Mouse (Mus musculus): Measurements from ENCODE around the gene Trim67.

Gene Trim67

DNA sequence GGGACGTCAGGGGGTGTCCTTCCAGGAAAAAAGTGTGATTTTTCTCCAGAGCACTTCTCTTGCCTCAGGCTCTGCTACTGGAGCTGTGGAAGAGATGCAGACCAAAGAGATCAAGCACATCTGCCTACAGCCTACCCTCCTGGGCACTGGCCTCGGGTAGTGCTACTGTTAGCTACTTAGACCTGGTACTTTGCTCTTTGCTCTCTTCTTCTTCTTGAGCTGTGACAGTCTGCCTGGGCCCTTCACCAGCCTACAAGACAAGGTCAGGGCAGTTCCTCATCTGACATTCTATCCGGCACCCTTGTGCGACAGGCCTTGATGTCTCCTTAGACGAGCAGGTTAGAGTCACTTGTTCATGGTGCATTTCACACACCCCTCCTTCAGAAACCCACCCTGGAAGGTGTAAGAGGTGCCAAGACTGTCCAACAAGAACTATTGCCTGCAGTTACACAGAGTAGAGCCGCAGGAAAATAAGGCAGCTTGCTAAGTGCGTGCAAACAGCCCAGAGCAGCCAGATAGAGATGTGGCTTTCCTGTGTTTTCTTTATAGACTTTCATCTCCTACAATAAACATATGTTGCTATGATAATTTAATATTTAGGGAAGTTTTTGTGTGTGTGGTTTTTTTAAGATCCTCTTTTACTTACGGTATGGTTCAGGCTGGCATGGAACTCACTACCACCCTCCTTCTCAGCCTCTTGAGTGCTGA, 3.0 kb downstream of the Trim67 start:
- no peak for DNase-seq

- no peak for DNase-seq
Measured at GRCm38 (mm10) chr8:124800542-124800941, 7.7 kb downstream of the Trim67 start.

DNA sequence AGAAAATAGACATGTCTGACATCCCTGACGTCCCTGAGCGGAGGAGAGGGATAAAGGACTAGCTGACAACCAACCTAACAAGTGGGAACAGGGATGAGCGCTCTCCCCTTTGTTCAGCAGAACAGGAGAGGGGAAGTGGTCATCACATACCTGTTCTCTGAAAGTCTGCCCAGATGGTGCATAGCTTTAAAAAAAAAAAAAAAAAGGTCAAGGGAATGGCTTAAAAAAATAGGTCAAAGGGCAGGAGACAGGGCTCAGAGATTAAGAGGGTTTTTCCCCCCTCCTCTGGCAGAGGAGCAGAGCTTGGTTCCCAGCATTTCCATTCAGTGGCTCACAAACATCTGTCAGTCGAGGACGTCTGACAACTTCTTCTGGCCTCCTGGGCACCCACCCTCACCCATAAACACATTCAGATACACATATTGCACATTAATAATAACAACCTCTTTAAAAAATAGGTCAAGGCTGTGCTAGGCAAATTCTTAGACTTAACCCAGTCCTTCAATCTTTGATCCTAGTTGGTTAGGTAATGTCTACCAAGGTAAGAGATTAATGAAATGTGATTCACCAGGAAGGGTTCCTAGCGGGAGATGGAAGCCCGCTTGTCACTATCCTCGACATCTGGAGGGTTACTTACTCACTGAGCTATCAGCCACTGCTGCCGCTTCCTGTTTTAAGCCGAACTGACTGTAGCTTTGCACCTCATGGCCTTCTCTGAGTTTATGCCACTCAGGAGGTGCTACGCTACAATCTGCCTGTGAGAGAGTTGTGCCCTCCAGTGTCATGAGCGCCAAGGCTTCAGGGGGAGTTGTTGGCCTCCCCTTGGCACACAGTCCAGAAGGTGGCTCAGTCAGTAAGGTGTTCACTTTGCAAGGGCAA, 11.2 kb downstream of the Trim67 start:
- no peak for DNase-seq

- DNase-seq: no peak
Measured at GRCm38 (mm10) chr8:124805990-124806389, 13.1 kb downstream of the Trim67 start.

GRCm38 (mm10) chr8:124809419-124809818, 16.5 kb downstream of the Trim67 start:
- no peak for DNase-seq

DNA sequence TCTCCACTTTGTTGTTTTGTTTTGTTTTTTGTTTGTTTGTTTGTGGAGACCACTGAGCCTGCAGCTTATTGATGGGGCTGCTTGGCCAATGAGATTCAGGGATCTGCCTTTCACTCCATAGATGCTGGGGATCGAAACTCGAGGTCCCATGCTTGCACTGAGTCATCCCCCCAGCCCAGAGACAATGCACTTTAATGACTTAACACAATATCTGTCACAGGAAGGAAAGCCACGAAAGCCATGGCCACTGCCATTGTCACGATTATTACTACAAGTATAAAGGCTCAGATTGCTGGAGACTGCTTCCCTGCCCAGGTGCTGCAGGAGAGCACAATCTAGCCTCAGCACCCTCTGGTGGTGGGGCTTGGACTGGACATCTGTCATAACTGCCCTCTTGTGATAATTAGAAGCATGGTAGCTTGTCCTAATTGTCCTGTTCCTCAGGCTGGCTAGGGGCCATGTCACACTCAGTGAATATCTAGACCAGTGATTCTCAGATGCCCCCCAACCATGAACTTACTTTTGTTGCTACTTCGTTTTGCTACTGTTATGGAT, 17.2 kb downstream of the Trim67 start:
- DNase-seq: no peak

GRCm38 (mm10) chr8:124810689-124811394, 17.9 kb downstream of the Trim67 start:
- DNase-seq: peak; percentile 44

- no peak for DNase-seq
Measured at GRCm38 (mm10) chr8:124813326-124813725, 20.4 kb downstream of the Trim67 start.

DNA sequence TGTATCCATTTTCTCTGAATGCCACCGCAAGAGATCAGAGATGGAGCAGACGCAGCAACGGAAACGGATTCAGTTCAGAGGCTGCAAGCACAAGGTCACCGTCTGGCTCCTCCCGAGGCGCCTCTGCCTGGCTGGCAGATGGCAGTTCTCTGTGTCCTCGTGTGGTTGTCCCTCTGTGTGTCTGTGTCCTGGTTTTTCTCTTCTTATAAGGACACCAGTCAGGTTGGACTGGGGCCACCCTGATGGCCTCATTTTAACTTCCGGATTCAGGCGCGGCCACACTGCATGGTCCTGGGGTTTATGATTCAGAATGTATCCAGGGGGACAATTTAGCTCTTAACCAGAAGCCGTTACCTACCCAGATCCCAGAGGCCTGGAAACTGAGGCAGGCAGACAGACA, 23.0 kb downstream of the Trim67 start:
- DNase-seq: no peak

GRCm38 (mm10) chr8:124816866-124817265, 24.0 kb downstream of the Trim67 start:
- no peak for DNase-seq

- DNase-seq: no peak
Measured at GRCm38 (mm10) chr8:124817361-124817760, 24.5 kb downstream of the Trim67 start.

- no peak for DNase-seq
Measured at GRCm38 (mm10) chr8:124819612-124820115, 26.8 kb downstream of the Trim67 start.

DNA sequence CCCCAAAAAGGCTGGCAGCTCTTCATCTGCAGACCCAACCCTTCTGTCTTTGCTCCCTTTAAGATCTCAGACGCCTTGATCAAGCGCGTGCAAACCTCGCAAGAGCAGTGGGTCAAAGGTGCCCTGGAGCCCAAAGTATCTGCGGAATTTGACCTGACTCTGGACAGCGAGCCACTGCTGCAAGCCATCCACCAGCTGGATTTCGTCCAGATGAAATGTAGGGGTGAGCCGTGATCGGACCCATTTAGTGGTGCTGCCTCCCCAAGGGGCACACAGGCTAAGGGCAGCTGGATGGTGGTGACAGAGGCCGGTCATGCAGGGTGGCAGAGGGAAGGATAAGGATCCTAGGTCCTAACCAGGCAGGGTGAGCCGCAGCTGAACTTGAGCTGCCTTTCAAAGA, 27.2 kb downstream of the Trim67 start:
- DNase-seq: peak; percentile 64

DNA sequence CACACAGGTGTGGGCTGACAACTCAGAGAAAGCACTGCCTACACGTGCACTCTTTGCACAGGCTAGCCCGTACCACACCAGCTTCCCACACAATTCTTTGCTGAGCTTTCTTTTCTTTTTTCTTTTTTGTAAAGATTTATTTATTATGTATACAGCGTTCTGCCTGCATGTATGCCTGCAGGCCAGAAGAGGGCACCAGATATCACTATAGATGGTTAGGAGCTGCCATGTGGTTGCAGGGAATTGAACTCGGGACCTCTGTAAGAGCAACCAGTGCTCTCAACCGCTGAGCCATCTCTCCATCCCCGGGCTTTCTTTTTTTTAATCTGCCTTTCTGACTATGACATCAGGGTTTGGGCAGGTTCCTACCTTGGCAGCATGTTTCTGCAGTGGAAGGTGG, 30.6 kb downstream of the Trim67 start:
- DNase-seq: no peak

- DNase-seq: peak; percentile 59
Measured at GRCm38 (mm10) chr8:124826658-124827057, 33.8 kb downstream of the Trim67 start.

DNA sequence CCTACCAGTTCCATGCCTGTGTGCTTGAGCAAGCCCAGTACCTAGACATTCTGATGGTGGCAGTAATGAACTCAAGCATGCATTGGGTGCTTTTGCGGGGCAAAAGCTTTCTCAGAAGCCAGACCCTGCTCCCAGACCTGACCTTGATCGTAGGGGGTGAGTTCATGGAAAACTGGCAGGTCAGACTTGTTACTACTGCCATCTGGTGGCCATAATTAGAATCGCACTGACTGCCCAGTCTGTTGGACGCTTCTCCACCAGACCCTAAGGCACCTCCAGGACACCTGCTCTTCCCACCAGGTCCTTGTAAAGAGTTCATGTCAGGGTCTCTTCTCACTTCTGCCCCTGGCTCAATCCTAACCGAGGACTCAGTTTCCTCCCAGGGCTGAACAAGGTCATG, 34.5 kb downstream of the Trim67 start:
- DNase-seq: peak; percentile 73

DNA sequence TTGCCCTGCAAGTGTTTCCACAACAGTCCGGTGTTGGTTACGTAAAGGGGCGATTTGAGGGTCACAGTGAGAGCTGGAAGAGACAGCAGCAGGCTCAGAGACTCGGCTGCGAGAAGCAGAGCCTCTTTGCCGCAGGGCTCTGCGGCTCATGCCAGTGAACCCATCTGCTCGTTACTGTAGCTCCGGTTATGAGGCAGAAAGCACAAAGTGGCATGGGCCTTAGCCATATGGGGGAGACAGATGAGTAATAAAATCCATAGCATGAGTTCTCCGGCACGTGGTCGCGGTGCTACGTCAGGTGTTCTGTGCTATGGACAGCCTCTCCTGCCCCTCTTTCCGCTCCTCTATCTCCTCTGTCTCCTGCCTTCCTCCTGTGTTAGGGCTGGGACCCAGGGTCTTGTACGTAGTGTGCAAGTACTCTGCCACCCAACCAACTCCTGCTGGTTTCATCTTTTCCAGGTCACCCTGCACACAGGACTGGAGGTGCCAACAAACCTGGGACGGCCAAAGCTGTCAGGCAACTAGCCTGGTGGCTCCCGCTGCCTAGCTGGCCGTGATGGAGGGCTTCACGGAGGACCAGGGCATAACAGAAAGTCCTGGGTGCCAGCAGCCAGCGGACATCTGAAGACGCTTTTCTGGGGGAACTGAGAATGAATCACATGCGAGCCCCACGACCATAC, 35.8 kb downstream of the Trim67 start:
- no peak for DNase-seq

DNA sequence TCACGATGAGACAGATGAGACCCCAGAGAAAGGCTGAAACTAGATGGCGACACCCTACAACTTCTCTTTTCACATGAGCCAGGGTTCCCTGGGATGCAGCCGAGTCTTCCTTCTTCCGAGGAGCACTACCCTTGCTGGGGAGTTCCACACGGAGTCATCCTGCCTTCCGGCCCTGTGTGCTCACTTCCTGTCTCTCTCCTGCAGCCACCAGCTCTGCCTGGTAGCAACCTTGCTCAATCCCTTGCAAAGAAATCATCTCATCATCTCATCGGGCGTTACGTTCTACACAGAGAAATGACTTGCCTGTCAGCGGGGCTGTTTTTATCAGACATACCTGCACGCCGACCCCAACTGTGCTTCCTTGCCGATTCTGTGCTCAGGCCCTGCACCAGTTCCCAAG, 37.2 kb downstream of the Trim67 start:
- DNase-seq: no peak

DNA sequence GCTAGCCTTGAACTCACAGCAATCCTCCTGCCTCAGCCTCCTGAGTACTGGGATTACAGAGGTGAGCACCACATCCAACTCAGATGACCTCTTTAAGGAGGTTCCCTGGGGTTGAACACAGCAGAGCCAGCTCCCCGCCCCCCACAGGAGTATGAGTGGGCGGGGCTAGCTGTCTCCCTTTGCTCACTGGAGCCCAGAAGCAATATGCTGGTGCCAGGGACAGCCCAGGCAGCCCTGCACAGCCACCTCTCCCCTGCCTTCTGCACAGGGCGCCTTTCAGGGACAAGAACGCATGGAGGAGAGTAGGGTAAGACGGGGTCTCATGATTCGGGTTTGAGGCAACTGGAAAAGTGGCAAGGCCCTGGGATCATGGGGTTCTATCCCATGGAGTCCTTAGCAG, 38.6 kb downstream of the Trim67 start:
- no peak for DNase-seq

DNA sequence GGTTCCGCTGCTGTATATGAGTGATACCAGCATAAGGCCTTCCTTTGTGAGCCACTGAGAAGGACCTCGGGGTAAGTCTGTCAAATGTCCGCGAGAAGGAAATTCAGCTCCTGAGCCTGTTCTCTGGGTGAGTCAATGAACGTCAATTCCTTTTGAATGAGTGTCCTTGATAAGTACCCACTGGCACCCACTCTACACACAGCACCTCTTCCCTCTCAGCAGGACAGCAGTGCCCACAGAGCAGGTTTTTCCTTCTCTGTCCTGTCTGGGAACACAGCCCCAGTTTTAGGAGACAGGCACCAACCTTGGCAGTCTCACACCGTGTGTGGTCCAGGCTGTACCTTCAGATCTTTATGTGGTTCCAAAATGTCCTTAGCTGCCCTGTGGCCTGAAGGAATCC, 39.0 kb downstream of the Trim67 start:
- DNase-seq: no peak

GRCm38 (mm10) chr8:124833430-124834205, 40.7 kb downstream of the Trim67 start:
- DNase-seq: no peak

GRCm38 (mm10) chr8:124835848-124836247, 43.0 kb downstream of the Trim67 start:
- DNase-seq: no peak

Data from kidney, postnatal 14 days (tissue).